Mouse (Mus musculus): ENCODE measurements at regions not wholly inside any gene's neighbourhood (a gene's known extent, or its start where the extent isn't known, plus 50 kb on each side); places are given as distances from the start of the nearest gene placed in this dataset.
A peak's percentile ranks its signal among the peaks of the same experiment; 100 is the strongest.

DNA sequence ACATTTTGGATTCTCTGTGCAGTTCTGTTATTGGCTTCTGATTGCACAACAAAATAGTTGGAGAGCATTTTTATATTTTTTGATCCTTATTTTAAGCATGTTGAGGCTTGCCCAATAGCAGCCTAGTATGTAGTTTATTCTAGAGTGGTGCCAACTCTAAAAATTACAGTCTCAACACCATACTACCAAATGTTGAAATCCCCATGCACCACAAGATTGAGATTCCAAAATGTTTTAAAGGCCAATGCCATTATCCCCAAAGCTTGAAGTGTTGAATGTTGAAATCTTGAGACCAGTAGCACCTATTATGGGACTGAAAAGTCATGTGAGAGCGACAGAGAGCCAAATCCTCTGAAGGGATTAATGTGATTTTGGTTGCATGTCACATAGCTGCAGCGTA lies 104.9 kb upstream of the Rbms1 start:
- no peak for TF ChIP-seq CTCF (IDR thresholded peaks at IDR 0.05; ENCODE audit: low read depth, low read length)
- no peak for TF ChIP-seq POLR2A (IDR thresholded peaks at IDR 0.05; ENCODE audit: extremely low read depth, insufficient read depth, low read length)
- 0 out of 2 replicates have a peak, but pooled peaks cover under 1% of the 10 kb centered on the region for H3K4me1 ChIP-seq (ENCODE audit: control insufficient read depth, insufficient read depth, low read length)
- no peak for DNase-seq (ENCODE audit: extremely low read depth, low read depth, low spot score)
- no peaks in the 10 kb centered on the region for H3K36me3 ChIP-seq (ENCODE audit: control insufficient read depth, insufficient read depth, low read length)
- H3K27ac ChIP-seq (replicated peaks; ENCODE audit: insufficient read depth, low read depth, low read length) = no peak overlapping the region
- H3K4me3 ChIP-seq (ENCODE audit: insufficient read depth, low read depth, low read length) = no peak overlapping the region
- H3K79me2 ChIP-seq (ENCODE audit: control insufficient read depth, insufficient read depth, low read length) = no peaks in the 10 kb centered on the region
- H3K27me3 ChIP-seq (ENCODE audit: control insufficient read depth, insufficient read depth, low read length) = no peaks in the 10 kb centered on the region
- 97% methylated on average over 2 of the region's 2 CpGs for WGBS
- no peak overlapping the region for H3K9ac ChIP-seq (ENCODE audit: low read depth, low read length)

DNA sequence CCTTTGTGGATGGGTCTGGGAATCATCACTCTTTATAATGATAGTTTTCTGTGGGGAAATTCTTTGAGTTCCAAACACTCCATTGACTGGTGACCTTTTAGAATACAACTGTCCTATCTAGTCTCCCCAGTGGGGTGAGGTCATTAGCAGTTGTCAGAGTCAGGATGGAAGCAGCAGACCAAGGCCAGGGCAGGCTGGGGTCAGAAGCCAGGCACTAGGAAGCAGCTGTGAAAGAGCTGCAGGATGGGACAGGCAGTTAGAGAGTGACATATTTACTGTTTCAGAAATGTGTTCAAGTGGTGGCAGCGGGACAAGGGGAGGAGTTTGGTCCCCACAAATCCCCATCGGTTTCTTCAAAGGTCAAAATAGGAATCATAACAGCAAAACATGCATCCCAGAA lies 99.1 kb upstream of the Rbms1 start:
- Histone ChIP-seq H3K27me3 (ENCODE audit: control insufficient read depth, insufficient read depth, low read length) (no peaks in the 10 kb centered on the region), H3K4me3 (ENCODE audit: insufficient read depth, low read depth, low read length) (no peak overlapping the region), H3K4me1 (ENCODE audit: control insufficient read depth, insufficient read depth, low read length) (0 out of 2 replicates have a peak, but pooled peaks cover 3% of the 10 kb centered on the region), H3K79me2 (ENCODE audit: control insufficient read depth, insufficient read depth, low read length) (no peaks in the 10 kb centered on the region), H3K9ac (ENCODE audit: low read depth, low read length) (no peak overlapping the region), H3K27ac (replicated peaks; ENCODE audit: insufficient read depth, low read depth, low read length) (no peak overlapping the region), H3K36me3 (ENCODE audit: control insufficient read depth, insufficient read depth, low read length) (no peaks in the 10 kb centered on the region)
- 84% methylated on average over 2 of the region's 2 CpGs for WGBS
- peak; percentile 47 for DNase-seq (ENCODE audit: extremely low read depth, low read depth, low spot score)
- TF ChIP-seq POLR2A (IDR thresholded peaks at IDR 0.05; ENCODE audit: extremely low read depth, insufficient read depth, low read length) = no peak
- TF ChIP-seq CTCF (IDR thresholded peaks at IDR 0.05; ENCODE audit: low read depth, low read length) = no peak

DNA sequence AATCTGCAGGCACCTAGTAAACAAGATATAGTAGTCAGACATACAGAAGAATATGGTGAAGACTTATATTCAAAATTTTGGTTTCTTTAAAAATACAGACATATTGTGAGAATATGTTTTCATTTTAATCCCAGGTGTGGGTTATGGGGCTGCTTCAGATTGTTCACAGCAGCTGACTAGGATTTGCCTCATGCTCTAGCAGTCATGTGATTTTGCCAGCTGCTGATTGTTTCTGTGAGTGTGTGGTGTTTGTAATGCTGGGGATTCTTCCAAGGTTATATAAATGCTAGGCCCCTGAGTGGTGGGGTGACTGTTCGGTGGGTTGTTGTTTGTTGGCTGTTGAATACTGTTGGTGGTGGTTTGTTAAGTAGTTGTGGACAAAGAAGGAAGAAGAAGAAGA lies 97.9 kb upstream of the Rbms1 start:
- WGBS = 76% methylated on average over 1 of the region's 1 CpGs
- Histone ChIP-seq H3K4me1 (ENCODE audit: control insufficient read depth, insufficient read depth, low read length) (0 out of 2 replicates have a peak, but pooled peaks cover 3% of the 10 kb centered on the region), H3K4me3 (ENCODE audit: insufficient read depth, low read depth, low read length) (no peak overlapping the region), H3K27ac (replicated peaks; ENCODE audit: insufficient read depth, low read depth, low read length) (no peak overlapping the region), H3K36me3 (ENCODE audit: control insufficient read depth, insufficient read depth, low read length) (no peaks in the 10 kb centered on the region), H3K27me3 (ENCODE audit: control insufficient read depth, insufficient read depth, low read length) (no peaks in the 10 kb centered on the region), H3K9ac (ENCODE audit: low read depth, low read length) (no peak overlapping the region), H3K79me2 (ENCODE audit: control insufficient read depth, insufficient read depth, low read length) (no peaks in the 10 kb centered on the region)
- DNase-seq (ENCODE audit: extremely low read depth, low read depth, low spot score) = no peak
- TF ChIP-seq POLR2A (IDR thresholded peaks at IDR 0.05; ENCODE audit: extremely low read depth, insufficient read depth, low read length) (no peak), CTCF (IDR thresholded peaks at IDR 0.05; ENCODE audit: low read depth, low read length) (no peak)

DNA sequence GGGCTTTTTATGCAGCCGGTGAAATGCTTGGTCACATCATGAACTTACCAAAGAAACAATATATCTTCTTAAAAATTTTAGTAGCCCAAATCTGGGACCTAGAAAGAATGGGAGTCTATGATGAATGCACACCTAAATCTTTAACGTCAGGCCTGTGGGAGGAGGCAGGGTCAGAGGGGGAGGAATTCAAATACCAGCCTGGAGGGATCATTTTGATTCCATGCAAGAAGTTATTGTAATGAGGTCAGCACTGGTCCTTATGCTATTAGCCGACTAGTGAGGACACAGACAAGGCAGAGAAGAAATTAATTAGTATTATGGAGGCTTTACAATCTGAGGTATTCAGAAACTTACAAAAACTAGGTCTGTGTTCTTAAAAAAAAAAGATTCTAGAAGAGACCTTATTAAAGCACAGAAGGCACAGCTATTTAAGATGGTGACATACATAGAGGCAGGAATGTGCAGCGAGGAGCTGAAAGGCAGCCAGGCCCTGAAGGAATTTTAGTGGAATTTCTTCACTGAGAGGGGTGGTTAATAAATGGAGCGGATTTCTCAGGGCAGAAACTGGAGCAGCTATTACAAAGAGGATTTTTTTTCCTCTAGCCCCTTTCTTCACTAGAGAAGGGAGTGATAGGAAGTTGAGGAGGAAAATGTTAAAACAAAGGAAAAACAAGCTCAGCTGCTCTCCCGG lies 95.7 kb upstream of the Rbms1 start:
- Histone ChIP-seq H3K4me3 (ENCODE audit: insufficient read depth, low read depth, low read length) (no peak overlapping the region), H3K9ac (ENCODE audit: low read depth, low read length) (no peak overlapping the region), H3K4me1 (ENCODE audit: control insufficient read depth, insufficient read depth, low read length) (0 out of 2 replicates have a peak, but pooled peaks cover 3% of the 10 kb centered on the region), H3K79me2 (ENCODE audit: control insufficient read depth, insufficient read depth, low read length) (no peaks in the 10 kb centered on the region), H3K27me3 (ENCODE audit: control insufficient read depth, insufficient read depth, low read length) (no peaks in the 10 kb centered on the region), H3K27ac (replicated peaks; ENCODE audit: insufficient read depth, low read depth, low read length) (no peak overlapping the region), H3K36me3 (ENCODE audit: control insufficient read depth, insufficient read depth, low read length) (no peaks in the 10 kb centered on the region)
- TF ChIP-seq POLR2A (IDR thresholded peaks at IDR 0.05; ENCODE audit: extremely low read depth, insufficient read depth, low read length) (no peak), CTCF (IDR thresholded peaks at IDR 0.05; ENCODE audit: low read depth, low read length) (no peak)
- DNase-seq (ENCODE audit: extremely low read depth, low read depth, low spot score) = no peak
- 63% methylated on average over 6 of the region's 6 CpGs for WGBS

DNA sequence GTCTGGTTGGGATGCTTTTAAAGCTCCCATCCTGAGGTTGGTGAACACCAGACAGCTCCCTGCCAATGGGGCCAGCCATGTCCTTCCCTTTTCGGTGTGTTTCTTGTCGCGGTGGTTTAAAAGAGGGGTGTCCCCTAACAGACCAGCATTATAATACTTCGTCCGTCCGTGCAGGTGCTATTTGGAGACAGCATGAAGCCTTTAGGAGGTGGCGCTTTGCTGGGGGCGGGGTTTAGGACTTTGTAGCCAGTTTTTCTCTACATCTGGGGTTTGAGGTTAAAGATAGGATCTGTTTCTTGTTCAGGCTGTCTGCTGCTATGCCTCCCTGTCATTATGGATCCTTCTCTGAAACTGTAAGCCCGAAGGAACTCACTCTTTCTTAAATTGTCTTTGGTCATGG lies 89.3 kb upstream of the Rbms1 start:
- no peak for DNase-seq (ENCODE audit: extremely low read depth, low read depth, low spot score)
- Histone ChIP-seq H3K9ac (ENCODE audit: low read depth, low read length) (no peak overlapping the region), H3K36me3 (ENCODE audit: control insufficient read depth, insufficient read depth, low read length) (no peaks in the 10 kb centered on the region), H3K4me3 (ENCODE audit: insufficient read depth, low read depth, low read length) (no peak overlapping the region), H3K4me1 (ENCODE audit: control insufficient read depth, insufficient read depth, low read length) (no peaks in the 10 kb centered on the region), H3K79me2 (ENCODE audit: control insufficient read depth, insufficient read depth, low read length) (no peaks in the 10 kb centered on the region), H3K27me3 (ENCODE audit: control insufficient read depth, insufficient read depth, low read length) (no peaks in the 10 kb centered on the region), H3K27ac (replicated peaks; ENCODE audit: insufficient read depth, low read depth, low read length) (no peak overlapping the region)
- TF ChIP-seq CTCF (IDR thresholded peaks at IDR 0.05; ENCODE audit: low read depth, low read length) = no peak
- 76% methylated on average over 9 of the region's 9 CpGs for WGBS

DNA sequence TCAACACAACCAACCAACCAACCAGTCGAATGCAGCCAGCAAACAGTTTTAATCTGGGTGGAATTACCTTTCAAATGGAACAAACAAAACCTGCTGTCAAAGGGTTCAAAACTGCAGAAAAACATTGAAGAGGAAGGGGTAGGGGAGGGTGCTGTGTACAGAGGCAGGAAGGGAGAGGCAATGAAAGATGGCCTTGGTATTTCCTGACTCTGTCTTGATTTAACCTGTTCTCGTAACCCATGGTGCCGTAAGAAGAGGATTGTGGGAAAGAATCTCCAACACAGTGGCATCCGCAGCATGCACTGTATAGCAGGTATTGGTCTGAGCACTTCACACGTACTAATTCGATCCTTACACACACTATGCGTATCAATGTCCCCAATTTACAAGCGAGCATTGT lies 88.8 kb upstream of the Rbms1 start:
- WGBS = 78% methylated on average over 8 of the region's 8 CpGs
- no peak for TF ChIP-seq CTCF (IDR thresholded peaks at IDR 0.05; ENCODE audit: low read depth, low read length)
- Histone ChIP-seq H3K27ac (replicated peaks; ENCODE audit: insufficient read depth, low read depth, low read length) (no peak overlapping the region), H3K4me3 (ENCODE audit: insufficient read depth, low read depth, low read length) (no peak overlapping the region), H3K79me2 (ENCODE audit: control insufficient read depth, insufficient read depth, low read length) (no peaks in the 10 kb centered on the region), H3K27me3 (ENCODE audit: control insufficient read depth, insufficient read depth, low read length) (no peaks in the 10 kb centered on the region), H3K4me1 (ENCODE audit: control insufficient read depth, insufficient read depth, low read length) (no peaks in the 10 kb centered on the region), H3K9ac (ENCODE audit: low read depth, low read length) (no peak overlapping the region), H3K36me3 (ENCODE audit: control insufficient read depth, insufficient read depth, low read length) (no peaks in the 10 kb centered on the region)
- DNase-seq (ENCODE audit: extremely low read depth, low read depth, low spot score) = no peak
